Mouse (Mus musculus): Measurements from ENCODE around the gene Syt7.

GRCm38 (mm10) chr19:10395174-10395573 lies 6.3 kb downstream of the Syt7 start:
- TF ChIP-seq POLR2A (IDR thresholded peaks at IDR 0.05; ENCODE audit: low read depth, low read length) (no peak), CTCF (conservative IDR thresholded peaks at IDR 0.05 in 1 of 2, IDR thresholded peaks at IDR 0.05 in 1 of 2; ENCODE audit: low read depth in 2 of 2, low read length in 2 of 2) (peak in 1 of 2 experiments; percentile 77; a peak in 2 of 4 replicates)

Data from CH12.LX (cell line).